Mouse (Mus musculus) liver, embryonic 11.5 days (tissue): ENCODE data around the gene Hmbs. TPM values are rescaled to one million over a fixed set of nuclear protein-coding genes. Genes with fewer than 3 reads are reported as not detected.
A peak's percentile ranks its signal among the peaks of the same experiment; 100 is the strongest.

Experiments used
- ATAC-seq: fragments of 200-750 bp; cut with Nextera tagmentation; replicated peaks from 2 replicates; pipeline ENCODE4 v1.8.0; 2017; ENCODE audit warnings: moderate number of reproducible peaks, mild to moderate bottlenecking, moderate TSS enrichment, moderate library complexity; ENCODE audit not compliant: low FRiP score
- DNase-seq: peaks from one replicate; pipeline ENCODE4 v3.0.0-alpha.2; 2017; ENCODE audit warnings: low spot score
- H3K27ac ChIP-seq: fragments of 300-500 bp; sonication (generic); 2 replicates; pipeline ENCODE4 v1.5.1; 2014; ENCODE audit warnings: mild to moderate bottlenecking, low read depth, low read length, control low read depth
- H3K27me3 ChIP-seq: fragments of 300-500 bp; sonication (generic); replicated peaks from 2 replicates; pipeline ENCODE4 v1.6.1; 2014; ENCODE audit warnings: low read length, mixed read lengths; ENCODE audit not compliant: control insufficient read depth, insufficient read depth
- H3K36me3 ChIP-seq: fragments of 300-500 bp; sonication (generic); 2 replicates; pipeline ENCODE4 v1.6.1; 2014; ENCODE audit warnings: mild to moderate bottlenecking, low read length, moderate library complexity, mixed read lengths; ENCODE audit not compliant: control insufficient read depth, insufficient read depth
- H3K4me1 ChIP-seq: fragments of 300-500 bp; sonication (generic); replicated peaks from 2 replicates; pipeline ENCODE4 v1.6.1; 2014; ENCODE audit warnings: low read length, mixed read lengths; ENCODE audit not compliant: control insufficient read depth, insufficient read depth
- H3K4me2 ChIP-seq: fragments of 300-500 bp; sonication (generic); 2 replicates; pipeline ENCODE4 v1.6.1; 2014; ENCODE audit warnings: mild to moderate bottlenecking, control low read depth, moderate library complexity
- H3K4me3 ChIP-seq: fragments of 300-500 bp; sonication (generic); 2 replicates; pipeline ENCODE4 v1.5.1; 2014; ENCODE audit warnings: low read depth, low read length, control low read depth
- H3K9ac ChIP-seq: fragments of 300-500 bp; sonication (generic); 2 replicates; pipeline ENCODE4 v1.6.1; 2014; ENCODE audit warnings: low read depth, low read length, control low read depth
- H3K9me3 ChIP-seq: fragments of 300-500 bp; sonication (generic); 2 replicates; pipeline ENCODE4 v1.6.1; 2016; ENCODE audit warnings: low read length, inconsistent platforms, mixed read lengths; ENCODE audit not compliant: control insufficient read depth
- WGBS: fragments of 180-500 bp; shearing (Covaris S2); extraction: QIAGEN DNeasy Blood & Tissue Kit; methylation state at CpG from one replicate; pipeline ENCODE4 v1.1.7; 2014; 5-methylcytosine and 5-hydroxymethylcytosine counted together
- polyA plus RNA-seq: library from polyadenylated mRNA; unstranded; fragments of >200 nt; fragmentation: Nextera tagmentation; extraction: Ambion mirVana; gene quantifications from 2 replicates; pipeline ENCODE4 v1.2.1, GENCODE M21; 2014

The Hmbs gene
- polyA plus RNA-seq, 1 experiment from 2014 or later: 879 TPM

- 92% methylated on average over 4 of the region's 4 CpGs for WGBS
- no peak for DNase-seq
- Histone ChIP-seq H3K9ac (no peak overlapping the region), H3K4me3 (no peak overlapping the region), H3K4me1 (no peaks in the 10 kb centered on the region), H3K4me2 (no peak overlapping the region), H3K27ac (no peak overlapping the region), H3K36me3 (peaks cover 72% of the 10 kb centered on the region), H3K27me3 (no peaks in the 10 kb centered on the region), H3K9me3 (no peaks in the 10 kb centered on the region)
- ATAC-seq: no peak
Measured at GRCm38 (mm10) chr9:44351396-44351795, 7.4 kb upstream of the Hmbs start.

GRCm38 (mm10) chr9:44348546-44348945, 4.5 kb upstream of the Hmbs start:
- Histone ChIP-seq H3K4me3 (no peak overlapping the region), H3K9ac (no peak overlapping the region), H3K4me2 (no peak overlapping the region), H3K36me3 (peaks cover 45% of the 10 kb centered on the region), H3K27ac (no peak overlapping the region), H3K9me3 (no peaks in the 10 kb centered on the region), H3K27me3 (no peaks in the 10 kb centered on the region), H3K4me1 (0 out of 2 replicates have a peak, but pooled peaks cover 3% of the 10 kb centered on the region)
- DNase-seq (no peak), ATAC-seq (no peak)
- 94% methylated on average over 4 of the region's 4 CpGs for WGBS

- Histone ChIP-seq H3K9me3 (no peaks in the 10 kb centered on the region), H3K9ac (no peak overlapping the region), H3K27ac (no peak overlapping the region), H3K4me1 (peaks cover 10% of the 10 kb centered on the region), H3K4me2 (no peak overlapping the region), H3K27me3 (no peaks in the 10 kb centered on the region), H3K36me3 (peaks cover 40% of the 10 kb centered on the region), H3K4me3 (no peak overlapping the region)
- no peak for DNase-seq
- WGBS: 87% methylated on average over 4 of the region's 4 CpGs
- ATAC-seq: no peak
Measured at GRCm38 (mm10) chr9:44347621-44348020, 3.6 kb upstream of the Hmbs start.

- ATAC-seq (no peak), DNase-seq (no peak)
- WGBS: 91% methylated on average over 9 of the region's 9 CpGs
- no peak overlapping the region for H3K4me3 ChIP-seq
- no peak overlapping the region for H3K4me2 ChIP-seq
- H3K27me3 ChIP-seq: no peaks in the 10 kb centered on the region
- H3K27ac ChIP-seq: no peak overlapping the region
- H3K4me1 ChIP-seq: peaks cover 12% of the 10 kb centered on the region
- no peak overlapping the region for H3K9ac ChIP-seq
- peaks cover 38% of the 10 kb centered on the region for H3K36me3 ChIP-seq
- H3K9me3 ChIP-seq: no peaks in the 10 kb centered on the region
Measured at GRCm38 (mm10) chr9:44347166-44347565, 3.1 kb upstream of the Hmbs start.

GRCm38 (mm10) chr9:44345570-44346433, 1.8 kb upstream of the Hmbs start:
- no peaks in the 10 kb centered on the region for H3K9me3 ChIP-seq
- peaks cover 33% of the 10 kb centered on the region for H3K36me3 ChIP-seq
- DNase-seq (no peak), ATAC-seq (no peak)
- 85% methylated on average over 6 of the region's 6 CpGs for WGBS
- H3K9ac ChIP-seq: no peak overlapping the region
- peak overlapping the region; percentile 34; the same call in 1 of the 2 replicates for H3K27ac ChIP-seq
- H3K27me3 ChIP-seq: no peaks in the 10 kb centered on the region
- H3K4me3 ChIP-seq: no peak overlapping the region
- H3K4me1 ChIP-seq: peaks cover 12% of the 10 kb centered on the region
- no peak overlapping the region for H3K4me2 ChIP-seq

- Histone ChIP-seq H3K9ac (peak overlapping the region; percentile 89), H3K9me3 (no peaks in the 10 kb centered on the region), H3K36me3 (peaks cover 35% of the 10 kb centered on the region), H3K4me1 (peaks cover 15% of the 10 kb centered on the region), H3K4me3 (peak overlapping the region; percentile 96), H3K4me2 (peak overlapping the region; percentile 91), H3K27ac (peak overlapping the region; percentile 100), H3K27me3 (no peaks in the 10 kb centered on the region)
- WGBS: 3% methylated on average over 6 of the region's 6 CpGs
- DNase-seq: peak; percentile 77
- ATAC-seq: peak; percentile 82
Measured at GRCm38 (mm10) chr9:44343290-44343689, 738 bp downstream of the Hmbs start.

- 86% methylated on average over 1 of the region's 1 CpGs for WGBS
- H3K4me3 ChIP-seq: peak overlapping the region; percentile 96
- H3K27me3 ChIP-seq: no peaks in the 10 kb centered on the region
- no peaks in the 10 kb centered on the region for H3K9me3 ChIP-seq
- peak overlapping the region; percentile 100 for H3K27ac ChIP-seq
- ATAC-seq: no peak
- H3K4me1 ChIP-seq: peaks cover 17% of the 10 kb centered on the region
- H3K9ac ChIP-seq: peak overlapping the region; percentile 89
- H3K4me2 ChIP-seq: peak overlapping the region; percentile 91
- DNase-seq: no peak
- H3K36me3 ChIP-seq: peaks cover 31% of the 10 kb centered on the region
Measured at GRCm38 (mm10) chr9:44342605-44343004, 1.4 kb downstream of the Hmbs start.

GRCm38 (mm10) chr9:44342173-44342572, 1.9 kb downstream of the Hmbs start:
- Histone ChIP-seq H3K9me3 (no peaks in the 10 kb centered on the region), H3K27me3 (no peaks in the 10 kb centered on the region), H3K9ac (peak overlapping the region; percentile 89), H3K4me3 (peak overlapping the region; percentile 96), H3K4me1 (peaks cover 21% of the 10 kb centered on the region), H3K27ac (peak overlapping the region; percentile 100), H3K4me2 (peak overlapping the region; percentile 91), H3K36me3 (peaks cover 32% of the 10 kb centered on the region)
- 36% methylated on average over 3 of the region's 3 CpGs for WGBS
- DNase-seq: peak; percentile 70
- peak; percentile 83 for ATAC-seq

- H3K9me3 ChIP-seq: no peaks in the 10 kb centered on the region
- no peak for ATAC-seq
- peaks cover 23% of the 10 kb centered on the region for H3K4me1 ChIP-seq
- H3K9ac ChIP-seq: peak overlapping the region; percentile 89
- H3K4me2 ChIP-seq: peak overlapping the region; percentile 91
- peak overlapping the region; percentile 100 for H3K27ac ChIP-seq
- 71% methylated on average over 5 of the region's 5 CpGs for WGBS
- H3K27me3 ChIP-seq: no peaks in the 10 kb centered on the region
- peaks cover 36% of the 10 kb centered on the region for H3K36me3 ChIP-seq
- H3K4me3 ChIP-seq: peak overlapping the region; percentile 96
- no peak for DNase-seq
Measured at GRCm38 (mm10) chr9:44341487-44341886, 2.5 kb downstream of the Hmbs start.
